Mouse (Mus musculus) limb, embryonic 12.5 days (tissue): Measurements from ENCODE around the gene Dlgap4. TPM values are rescaled to one million over a fixed set of nuclear protein-coding genes. Genes with fewer than 3 reads are reported as not detected.

Experiments used
- ATAC-seq: fragments of 200-750 bp; cut with Nextera tagmentation; 2 replicates; pipeline ENCODE4 v1.8.0; 2017; ENCODE audit warnings: low read depth, moderate TSS enrichment; ENCODE audit not compliant: insufficient number of reproducible peaks, insufficient read depth, low FRiP score, low TSS enrichment
- H3K27ac ChIP-seq: fragments of 300-500 bp; sonication (generic); 2 replicates; pipeline ENCODE4 v1.5.1; 2016; ENCODE audit warnings: mild to moderate bottlenecking, moderate library complexity
- H3K27me3 ChIP-seq: fragments of 300-500 bp; sonication (generic); 2 replicates; pipeline ENCODE4 v1.6.1; 2016; ENCODE audit warnings: mild to moderate bottlenecking, moderate library complexity
- H3K36me3 ChIP-seq: fragments of 300-500 bp; sonication (generic); 2 replicates; pipeline ENCODE4 v1.6.1; 2016; ENCODE audit warnings: mild to moderate bottlenecking, moderate library complexity
- H3K4me1 ChIP-seq: fragments of 300-500 bp; sonication (generic); replicated peaks from 2 replicates; pipeline ENCODE4 v1.6.1; 2016
- H3K4me2 ChIP-seq: fragments of 300-500 bp; sonication (generic); 2 replicates; pipeline ENCODE4 v1.6.1; 2016; ENCODE audit warnings: mild to moderate bottlenecking, moderate library complexity
- H3K4me3 ChIP-seq: fragments of 300-500 bp; sonication (generic); replicated peaks from 2 replicates; pipeline ENCODE4 v1.5.1; 2016; ENCODE audit warnings: mild to moderate bottlenecking
- H3K9ac ChIP-seq: fragments of 300-500 bp; sonication (generic); replicated peaks from 2 replicates; pipeline ENCODE4 v1.6.1; 2016; ENCODE audit warnings: mild to moderate bottlenecking, moderate library complexity
- H3K9me3 ChIP-seq: fragments of 300-500 bp; sonication (generic); 2 replicates; pipeline ENCODE4 v1.6.1; 2016; ENCODE audit warnings: mild to moderate bottlenecking, moderate library complexity
- WGBS: fragments of 180-500 bp; shearing (Covaris S2); methylation state at CpG from one replicate; pipeline ENCODE4 v1.1.7; 2016; 5-methylcytosine and 5-hydroxymethylcytosine counted together
- polyA plus RNA-seq: library from polyadenylated mRNA; unstranded; fragments of >200 nt; fragmentation: Nextera tagmentation; extraction: Ambion mirVana; gene quantifications from 2 replicates; pipeline ENCODE4 v1.2.1, GENCODE M21; 2016

Gene Dlgap4
- polyA plus RNA-seq, 1 experiment from 2014 or later: 106 TPM

GRCm38 (mm10) chr2:156658751-156659150 lies 45.2 kb downstream of the Dlgap4 start:
- Histone ChIP-seq H3K4me1 (no peaks in the 10 kb centered on the region), H3K36me3 (no peaks in the 10 kb centered on the region), H3K4me3 (no peak overlapping the region), H3K27ac (no peak overlapping the region), H3K9me3 (no peaks in the 10 kb centered on the region), H3K27me3 (peaks cover 7% of the 10 kb centered on the region), H3K4me2 (no peak overlapping the region), H3K9ac (no peak overlapping the region)
- 64% methylated on average over 7 of the region's 7 CpGs for WGBS
- no peak for ATAC-seq

GRCm38 (mm10) chr2:156659981-156660380 lies 46.5 kb downstream of the Dlgap4 start:
- ATAC-seq: no peak
- no peaks in the 10 kb centered on the region for H3K36me3 ChIP-seq
- no peak overlapping the region for H3K4me3 ChIP-seq
- H3K4me2 ChIP-seq: no peak overlapping the region
- H3K27me3 ChIP-seq: peaks cover 18% of the 10 kb centered on the region
- no peaks in the 10 kb centered on the region for H3K4me1 ChIP-seq
- no peak overlapping the region for H3K9ac ChIP-seq
- 77% methylated on average over 6 of the region's 6 CpGs for WGBS
- no peaks in the 10 kb centered on the region for H3K9me3 ChIP-seq
- H3K27ac ChIP-seq: no peak overlapping the region

- H3K27ac ChIP-seq: no peak overlapping the region
- no peaks in the 10 kb centered on the region for H3K36me3 ChIP-seq
- H3K9ac ChIP-seq: no peak overlapping the region
- H3K4me2 ChIP-seq: no peak overlapping the region
- WGBS: 81% methylated on average over 10 of the region's 10 CpGs
- H3K4me1 ChIP-seq: no peaks in the 10 kb centered on the region
- no peak for ATAC-seq
- H3K4me3 ChIP-seq: no peak overlapping the region
- H3K9me3 ChIP-seq: no peaks in the 10 kb centered on the region
- peaks cover 23% of the 10 kb centered on the region for H3K27me3 ChIP-seq
Observed at GRCm38 (mm10) chr2:156663162-156663561, 49.7 kb downstream of the Dlgap4 start.

GRCm38 (mm10) chr2:156664407-156664806 lies 50.9 kb downstream of the Dlgap4 start:
- 12% methylated on average over 5 of the region's 5 CpGs for WGBS
- H3K27me3 ChIP-seq: peaks cover 23% of the 10 kb centered on the region
- no peak overlapping the region for H3K4me3 ChIP-seq
- no peaks in the 10 kb centered on the region for H3K36me3 ChIP-seq
- H3K4me1 ChIP-seq: no peaks in the 10 kb centered on the region
- no peaks in the 10 kb centered on the region for H3K9me3 ChIP-seq
- ATAC-seq: no peak
- H3K4me2 ChIP-seq: no peak overlapping the region
- no peak overlapping the region for H3K9ac ChIP-seq
- no peak overlapping the region for H3K27ac ChIP-seq

- ATAC-seq: no peak
- Histone ChIP-seq H3K9me3 (no peaks in the 10 kb centered on the region), H3K4me1 (no peaks in the 10 kb centered on the region), H3K27me3 (peaks cover 23% of the 10 kb centered on the region), H3K4me3 (no peak overlapping the region), H3K27ac (no peak overlapping the region), H3K36me3 (no peaks in the 10 kb centered on the region), H3K4me2 (no peak overlapping the region), H3K9ac (no peak overlapping the region)
- 85% methylated on average over 8 of the region's 8 CpGs for WGBS
Observed at GRCm38 (mm10) chr2:156664993-156665518, 51.6 kb downstream of the Dlgap4 start.

- no peaks in the 10 kb centered on the region for H3K36me3 ChIP-seq
- no peak overlapping the region for H3K4me3 ChIP-seq
- no peak overlapping the region for H3K9ac ChIP-seq
- H3K27ac ChIP-seq: no peak overlapping the region
- no peak for ATAC-seq
- H3K27me3 ChIP-seq: peaks cover 23% of the 10 kb centered on the region
- 82% methylated on average over 13 of the region's 13 CpGs for WGBS
- no peaks in the 10 kb centered on the region for H3K9me3 ChIP-seq
- no peak overlapping the region for H3K4me2 ChIP-seq
- no peaks in the 10 kb centered on the region for H3K4me1 ChIP-seq
Observed at GRCm38 (mm10) chr2:156665620-156666196, 52.2 kb downstream of the Dlgap4 start.

GRCm38 (mm10) chr2:156666231-156666630 lies 52.7 kb downstream of the Dlgap4 start:
- H3K36me3 ChIP-seq: no peaks in the 10 kb centered on the region
- no peaks in the 10 kb centered on the region for H3K4me1 ChIP-seq
- H3K27ac ChIP-seq: no peak overlapping the region
- no peak overlapping the region for H3K4me2 ChIP-seq
- WGBS: 45% methylated on average over 12 of the region's 12 CpGs
- H3K9ac ChIP-seq: no peak overlapping the region
- no peaks in the 10 kb centered on the region for H3K9me3 ChIP-seq
- H3K27me3 ChIP-seq: peaks cover 23% of the 10 kb centered on the region
- no peak overlapping the region for H3K4me3 ChIP-seq
- ATAC-seq: no peak

- Histone ChIP-seq H3K4me3 (no peak overlapping the region), H3K27ac (no peak overlapping the region), H3K27me3 (peaks cover 22% of the 10 kb centered on the region), H3K9me3 (no peaks in the 10 kb centered on the region), H3K4me2 (no peak overlapping the region), H3K36me3 (no peaks in the 10 kb centered on the region), H3K4me1 (no peaks in the 10 kb centered on the region), H3K9ac (no peak overlapping the region)
- WGBS: 69% methylated on average over 5 of the region's 5 CpGs
- no peak for ATAC-seq
Observed at GRCm38 (mm10) chr2:156667290-156667689, 53.8 kb downstream of the Dlgap4 start.

- 89% methylated on average over 6 of the region's 6 CpGs for WGBS
- H3K27ac ChIP-seq: no peak overlapping the region
- H3K4me2 ChIP-seq: no peak overlapping the region
- no peak overlapping the region for H3K4me3 ChIP-seq
- no peak for ATAC-seq
- H3K36me3 ChIP-seq: no peaks in the 10 kb centered on the region
- H3K4me1 ChIP-seq: no peaks in the 10 kb centered on the region
- H3K9ac ChIP-seq: no peak overlapping the region
- peaks cover 16% of the 10 kb centered on the region for H3K27me3 ChIP-seq
- no peaks in the 10 kb centered on the region for H3K9me3 ChIP-seq
Observed at GRCm38 (mm10) chr2:156668625-156669024, 55.1 kb downstream of the Dlgap4 start.

GRCm38 (mm10) chr2:156673307-156673706 lies 59.8 kb downstream of the Dlgap4 start:
- H3K36me3 ChIP-seq: no peaks in the 10 kb centered on the region
- no peak for ATAC-seq
- 80% methylated on average over 10 of the region's 10 CpGs for WGBS
- H3K4me2 ChIP-seq: no peak overlapping the region
- H3K27ac ChIP-seq: no peak overlapping the region
- H3K27me3 ChIP-seq: no peaks in the 10 kb centered on the region
- no peak overlapping the region for H3K4me3 ChIP-seq
- H3K9me3 ChIP-seq: no peaks in the 10 kb centered on the region
- H3K9ac ChIP-seq: no peak overlapping the region
- H3K4me1 ChIP-seq: no peaks in the 10 kb centered on the region

- no peak overlapping the region for H3K4me2 ChIP-seq
- H3K4me1 ChIP-seq: no peaks in the 10 kb centered on the region
- no peak overlapping the region for H3K4me3 ChIP-seq
- H3K27ac ChIP-seq: no peak overlapping the region
- no peaks in the 10 kb centered on the region for H3K36me3 ChIP-seq
- H3K9ac ChIP-seq: no peak overlapping the region
- no peaks in the 10 kb centered on the region for H3K9me3 ChIP-seq
- H3K27me3 ChIP-seq: no peaks in the 10 kb centered on the region
- ATAC-seq: no peak
- WGBS: 74% methylated on average over 8 of the region's 8 CpGs
Observed at GRCm38 (mm10) chr2:156673881-156674669, 60.6 kb downstream of the Dlgap4 start.
